Mouse (Mus musculus): ENCODE measurements around the gene Invs. TPM values are rescaled to one million over a fixed set of nuclear protein-coding genes. Genes with fewer than 3 reads are reported as not detected.
"Not testable (repeated sequence)": the region's sequence is repeated elsewhere in the genome, so short reads cannot be mapped to it uniquely, and the experiment has no call there.

The Invs gene
- polyA plus RNA-seq, 1 experiment from 2014 or later: 5.9 TPM

GRCm38 (mm10) chr4:48328042-48328441 is 48.5 kb downstream of the Invs start:
- Histone ChIP-seq H3K4me2 (no peak overlapping the region), H3K36me3 (no peaks in the 10 kb centered on the region), H3K4me1 (replicated peaks) (no peaks in the 10 kb centered on the region), H3K9me3 (replicated peaks) (no peaks in the 10 kb centered on the region), H3K9ac (no peak overlapping the region), H3K27me3 (replicated peaks) (no peaks in the 10 kb centered on the region), H3K27ac (ENCODE audit: poor library complexity, severe bottlenecking) (no peak overlapping the region), H3K4me3 (no peak overlapping the region)
- WGBS: 57% methylated on average over 2 of the region's 2 CpGs
- ATAC-seq (ENCODE audit: insufficient number of reproducible peaks, low FRiP score): no peak

GRCm38 (mm10) chr4:48332453-48333051 is 53.0 kb downstream of the Invs start:
- WGBS: 74% methylated on average over 6 of the region's 6 CpGs
- no peak for ATAC-seq (ENCODE audit: insufficient number of reproducible peaks, low FRiP score)
- Histone ChIP-seq H3K4me1 (replicated peaks) (no peaks in the 10 kb centered on the region), H3K4me3 (no peak overlapping the region), H3K4me2 (no peak overlapping the region), H3K9ac (no peak overlapping the region), H3K27me3 (replicated peaks) (no peaks in the 10 kb centered on the region), H3K9me3 (replicated peaks) (no peaks in the 10 kb centered on the region), H3K27ac (ENCODE audit: poor library complexity, severe bottlenecking) (no peak overlapping the region), H3K36me3 (no peaks in the 10 kb centered on the region)

GRCm38 (mm10) chr4:48334927-48335763 is 55.6 kb downstream of the Invs start:
- no peak overlapping the region for H3K4me3 ChIP-seq
- no peak overlapping the region for H3K4me2 ChIP-seq
- 25% methylated on average over 7 of the region's 7 CpGs for WGBS
- no peaks in the 10 kb centered on the region for H3K9me3 ChIP-seq (replicated peaks)
- H3K9ac ChIP-seq: no peak overlapping the region
- no peaks in the 10 kb centered on the region for H3K36me3 ChIP-seq
- H3K27ac ChIP-seq (ENCODE audit: poor library complexity, severe bottlenecking): no peak overlapping the region
- no peak for ATAC-seq (ENCODE audit: insufficient number of reproducible peaks, low FRiP score)
- no peaks in the 10 kb centered on the region for H3K27me3 ChIP-seq (replicated peaks)
- no peaks in the 10 kb centered on the region for H3K4me1 ChIP-seq (replicated peaks)

DNA sequence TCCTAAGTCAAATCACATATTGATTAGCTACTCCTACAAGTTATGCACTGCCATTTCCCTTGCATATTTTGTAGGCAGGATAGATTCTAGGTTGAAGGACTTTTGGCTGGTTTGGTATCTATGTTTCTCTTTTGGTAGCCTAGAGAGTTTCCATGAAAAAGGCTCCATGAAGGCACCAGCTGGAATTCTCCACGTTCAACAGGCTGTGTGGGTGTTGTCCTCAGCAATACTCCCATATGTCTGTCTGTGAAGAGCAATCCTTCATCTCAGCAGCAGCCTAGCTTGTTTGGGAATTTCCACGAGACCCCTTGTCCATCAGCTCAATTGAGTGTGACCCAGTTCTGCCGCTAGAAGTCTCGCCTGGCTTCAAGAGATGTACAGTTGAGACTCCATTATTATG is 63.1 kb downstream of the Invs start:
- no peaks in the 10 kb centered on the region for H3K4me1 ChIP-seq (replicated peaks)
- no peak overlapping the region for H3K27ac ChIP-seq (ENCODE audit: poor library complexity, severe bottlenecking)
- H3K4me2 ChIP-seq: no peak overlapping the region
- H3K36me3 ChIP-seq: no peaks in the 10 kb centered on the region
- 72% methylated on average over 4 of the region's 4 CpGs for WGBS
- no peak overlapping the region for H3K4me3 ChIP-seq
- no peak overlapping the region for H3K9ac ChIP-seq
- H3K9me3 ChIP-seq (replicated peaks): 0 out of 2 replicates have a peak, but pooled peaks cover 2% of the 10 kb centered on the region
- no peaks in the 10 kb centered on the region for H3K27me3 ChIP-seq (replicated peaks)
- no peak for ATAC-seq (ENCODE audit: insufficient number of reproducible peaks, low FRiP score)

GRCm38 (mm10) chr4:48362367-48362766 is 82.8 kb downstream of the Invs start:
- Histone ChIP-seq H3K4me3 (no peak overlapping the region), H3K4me2 (no peak overlapping the region), H3K4me1 (replicated peaks) (no peaks in the 10 kb centered on the region), H3K9me3 (replicated peaks) (no peaks in the 10 kb centered on the region), H3K9ac (no peak overlapping the region), H3K27ac (ENCODE audit: poor library complexity, severe bottlenecking) (no peak overlapping the region), H3K27me3 (replicated peaks) (no peaks in the 10 kb centered on the region), H3K36me3 (no peaks in the 10 kb centered on the region)
- ATAC-seq (ENCODE audit: insufficient number of reproducible peaks, low FRiP score): no peak
- 69% methylated on average over 3 of the region's 3 CpGs for WGBS

GRCm38 (mm10) chr4:48371037-48371436 is 91.5 kb downstream of the Invs start:
- ATAC-seq (ENCODE audit: insufficient number of reproducible peaks, low FRiP score): no peak
- Histone ChIP-seq H3K4me1 (replicated peaks) (no peaks in the 10 kb centered on the region), H3K4me3 (no peak overlapping the region), H3K27me3 (replicated peaks) (no peaks in the 10 kb centered on the region), H3K27ac (ENCODE audit: poor library complexity, severe bottlenecking) (no peak overlapping the region), H3K36me3 (no peaks in the 10 kb centered on the region), H3K4me2 (no peak overlapping the region), H3K9ac (no peak overlapping the region), H3K9me3 (replicated peaks) (no peaks in the 10 kb centered on the region)
- WGBS: 58% methylated on average over 1 of the region's 1 CpGs

DNA sequence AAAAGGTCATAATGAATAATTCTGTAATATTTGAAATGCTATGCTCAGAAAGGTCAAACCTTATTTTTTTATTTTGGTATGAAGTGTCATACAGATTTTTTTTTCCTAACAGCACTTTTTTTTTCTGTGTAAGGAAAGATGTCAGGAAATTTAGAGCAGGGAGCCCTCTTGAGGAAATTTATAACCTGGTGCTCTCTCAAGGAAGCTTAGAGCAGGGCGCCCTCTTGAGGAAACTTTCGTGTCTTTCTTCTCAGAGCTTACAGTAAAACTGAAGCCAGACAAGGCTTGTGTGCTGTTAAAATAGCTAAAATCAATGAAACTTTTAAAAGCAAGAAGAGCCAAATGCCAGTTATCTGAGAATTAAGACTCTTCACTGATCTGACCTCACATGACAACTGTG is 101.4 kb downstream of the Invs start:
- Histone ChIP-seq H3K4me3 (no peak overlapping the region), H3K27me3 (replicated peaks) (no peaks in the 10 kb centered on the region), H3K4me2 (no peak overlapping the region), H3K36me3 (no peaks in the 10 kb centered on the region), H3K9me3 (replicated peaks) (no peaks in the 10 kb centered on the region), H3K9ac (no peak overlapping the region), H3K4me1 (replicated peaks) (no peaks in the 10 kb centered on the region), H3K27ac (ENCODE audit: poor library complexity, severe bottlenecking) (no peak overlapping the region)
- 1% methylated on average over 2 of the region's 2 CpGs for WGBS
- no peak for ATAC-seq (ENCODE audit: insufficient number of reproducible peaks, low FRiP score)

- no peak overlapping the region for H3K9ac ChIP-seq
- no peaks in the 10 kb centered on the region for H3K27me3 ChIP-seq (replicated peaks)
- no peaks in the 10 kb centered on the region for H3K36me3 ChIP-seq
- WGBS: 79% methylated on average over 5 of the region's 5 CpGs
- H3K4me1 ChIP-seq (replicated peaks): no peaks in the 10 kb centered on the region
- H3K4me2 ChIP-seq: no peak overlapping the region
- no peak for ATAC-seq (ENCODE audit: insufficient number of reproducible peaks, low FRiP score)
- no peak overlapping the region for H3K4me3 ChIP-seq
- no peak overlapping the region for H3K27ac ChIP-seq (ENCODE audit: poor library complexity, severe bottlenecking)
- H3K9me3 ChIP-seq (replicated peaks): no peaks in the 10 kb centered on the region
Measured at GRCm38 (mm10) chr4:48382506-48382905, 102.9 kb downstream of the Invs start.

DNA sequence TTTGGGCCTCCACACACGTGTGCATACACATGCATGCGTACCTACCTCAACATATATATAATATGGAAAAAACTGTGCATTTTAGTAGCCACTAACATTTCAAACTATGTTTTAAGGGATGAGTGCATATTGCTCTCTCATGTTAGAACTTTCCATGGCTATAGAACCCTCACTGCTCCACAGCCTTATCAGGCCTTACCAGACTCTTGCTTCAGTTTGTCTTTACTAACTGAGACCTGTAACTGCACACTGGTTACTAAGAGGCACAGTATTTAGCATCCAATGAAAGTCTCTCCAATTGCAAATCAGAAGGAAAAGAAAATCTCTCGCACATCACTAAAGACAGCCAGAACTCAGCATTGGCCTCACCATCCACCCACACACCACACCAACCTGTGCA is 117.4 kb downstream of the Invs start:
- Histone ChIP-seq H3K4me2 (no peak overlapping the region), H3K27me3 (replicated peaks) (no peaks in the 10 kb centered on the region), H3K9ac (no peak overlapping the region), H3K4me3 (no peak overlapping the region), H3K4me1 (replicated peaks) (no peaks in the 10 kb centered on the region; the same call in 1 of the 2 replicates), H3K27ac (ENCODE audit: poor library complexity, severe bottlenecking) (no peak overlapping the region), H3K9me3 (replicated peaks) (no peaks in the 10 kb centered on the region), H3K36me3 (peaks cover 9% of the 10 kb centered on the region; the same call in 1 of the 2 replicates)
- no peak for ATAC-seq (ENCODE audit: insufficient number of reproducible peaks, low FRiP score)
- 87% methylated on average over 3 of the region's 3 CpGs for whole genome bisulfite sequencing

DNA sequence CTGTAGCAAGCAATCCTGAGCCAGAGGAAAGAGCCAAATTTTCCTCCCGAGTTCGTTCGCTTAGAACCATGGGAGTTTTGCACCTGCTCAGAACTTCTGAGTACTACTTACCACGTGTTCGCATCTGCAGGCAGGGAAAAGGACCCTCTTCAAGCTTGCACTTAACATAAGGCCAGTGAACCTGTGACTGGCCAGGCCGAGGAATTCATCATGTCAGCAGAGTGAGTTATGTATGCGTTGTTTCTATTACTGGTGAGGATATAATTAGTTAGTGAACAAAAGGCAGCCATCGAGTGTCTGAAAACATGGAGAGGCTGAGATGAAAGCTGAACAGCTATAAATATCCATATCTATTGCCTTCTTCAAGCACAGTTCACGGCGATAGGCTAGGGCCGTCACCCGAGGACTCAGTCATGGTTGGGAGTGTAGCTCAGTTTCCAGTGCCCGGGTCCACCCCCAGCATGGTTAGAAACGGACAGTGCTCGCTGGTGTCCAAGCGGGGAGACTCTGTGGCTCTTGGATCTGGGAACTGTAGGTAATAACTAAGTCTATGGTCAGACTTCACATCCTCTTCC is 123.6 kb downstream of the Invs start:
- H3K4me2 ChIP-seq: peak overlapping the region; percentile 30
- no peaks in the 10 kb centered on the region for H3K9me3 ChIP-seq (replicated peaks)
- H3K4me1 ChIP-seq (replicated peaks): peaks cover 21% of the 10 kb centered on the region; the same call in 1 of the 2 replicates
- WGBS: 38% methylated on average over 16 of the region's 16 CpGs
- peak overlapping the region; percentile 71 for H3K27ac ChIP-seq (ENCODE audit: poor library complexity, severe bottlenecking)
- peak; percentile 81 for ATAC-seq (ENCODE audit: insufficient number of reproducible peaks, low FRiP score)
- no peaks in the 10 kb centered on the region for H3K36me3 ChIP-seq
- H3K27me3 ChIP-seq (replicated peaks): no peaks in the 10 kb centered on the region
- H3K9ac ChIP-seq: no peak overlapping the region
- H3K4me3 ChIP-seq: no peak overlapping the region

GRCm38 (mm10) chr4:48405724-48406491 is 126.3 kb downstream of the Invs start:
- ATAC-seq (ENCODE audit: insufficient number of reproducible peaks, low FRiP score); H3K27me3 ChIP-seq (replicated peaks); H3K27ac ChIP-seq (ENCODE audit: poor library complexity, severe bottlenecking); H3K9ac ChIP-seq; H3K36me3 ChIP-seq; H3K4me3 ChIP-seq; H3K4me2 ChIP-seq; H3K9me3 ChIP-seq (replicated peaks): not testable (repeated sequence)
- WGBS: 81% methylated on average over 9 of the region's 10 CpGs
- peaks cover 21% of the 10 kb centered on the region; the same call in 1 of the 2 replicates for H3K4me1 ChIP-seq (replicated peaks)
